Mouse (Mus musculus): ENCODE measurements around the gene Atp6v1a.

DNA sequence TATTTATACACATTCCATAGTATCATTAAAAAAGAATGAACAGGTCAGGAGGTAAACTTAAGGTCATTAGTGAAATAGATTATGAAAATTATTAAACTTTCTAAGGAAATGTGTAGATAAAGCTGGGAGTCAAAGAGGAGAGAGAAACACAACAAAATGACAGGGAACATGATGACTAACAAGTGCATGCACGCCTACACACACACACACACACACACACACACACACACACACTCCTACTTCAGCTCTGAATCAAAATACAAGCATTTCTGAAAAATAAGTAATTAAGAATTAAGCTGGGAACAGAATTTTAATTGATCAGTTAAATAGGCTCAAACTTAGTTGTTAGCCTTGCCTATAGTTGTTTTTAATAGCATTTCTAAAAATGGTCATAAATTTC lies 14.8 kb downstream of the Atp6v1a start:
- TF ChIP-seq CTCF (IDR thresholded peaks at IDR 0.05; ENCODE audit: low read depth, low read length) (no peak), POLR2AphosphoS5 (IDR thresholded peaks at IDR 0.05; ENCODE audit: insufficient replicate concordance, low read depth, low read length) (no peak), TAL1 (conservative IDR thresholded peaks at IDR 0.05; ENCODE audit: low read depth, low read length) (no peak)

Measured in G1E (cell line).